Mouse (Mus musculus) stomach, embryonic 16.5 days (tissue): ENCODE data around the gene Specc1. TPM values are rescaled to one million over a fixed set of nuclear protein-coding genes. Genes with fewer than 3 reads are reported as not detected.

Experiments used
- ATAC-seq: fragments of 200-750 bp; cut with Nextera tagmentation; 2 replicates; pipeline ENCODE4 v1.8.0; 2017; ENCODE audit warnings: moderate number of reproducible peaks, moderate TSS enrichment; ENCODE audit not compliant: insufficient read depth, low FRiP score
- H3K27ac ChIP-seq: fragments of 300-500 bp; sonication (generic); 2 replicates; pipeline ENCODE4 v1.5.1; 2014; ENCODE audit warnings: low read length
- H3K27me3 ChIP-seq: fragments of 300-500 bp; sonication (generic); 2 replicates; pipeline ENCODE4 v1.6.1; 2014; ENCODE audit warnings: low read length, control low read depth, mixed read lengths; ENCODE audit not compliant: control insufficient read depth, insufficient read depth
- H3K36me3 ChIP-seq: fragments of 300-500 bp; sonication (generic); 2 replicates; pipeline ENCODE4 v1.6.1; 2014; ENCODE audit warnings: low read length; ENCODE audit not compliant: control insufficient read depth, insufficient read depth
- H3K4me1 ChIP-seq: fragments of 300-500 bp; sonication (generic); 2 replicates; pipeline ENCODE4 v1.6.1; 2014; ENCODE audit warnings: low read length, control low read depth, mixed read lengths; ENCODE audit not compliant: control insufficient read depth, insufficient read depth
- H3K4me2 ChIP-seq: fragments of 300-500 bp; sonication (generic); 2 replicates; pipeline ENCODE4 v1.6.1; 2014; ENCODE audit warnings: low read depth, low read length, mixed read lengths
- H3K4me3 ChIP-seq: fragments of 300-500 bp; sonication (generic); replicated peaks from 2 replicates; pipeline ENCODE4 v1.5.1; 2014; ENCODE audit warnings: mild to moderate bottlenecking, low read length
- H3K9ac ChIP-seq: fragments of 300-500 bp; sonication (generic); 2 replicates; pipeline ENCODE4 v1.6.1; 2014; ENCODE audit warnings: low read length
- H3K9me3 ChIP-seq: fragments of 300-500 bp; sonication (generic); replicated peaks from 2 replicates; pipeline ENCODE4 v1.6.1; 2016; ENCODE audit warnings: low read length, control low read depth; ENCODE audit not compliant: control insufficient read depth
- WGBS: fragments of 180-500 bp; shearing (Covaris S2); extraction: QIAGEN DNeasy Blood & Tissue Kit; methylation state at CpG from one replicate; pipeline ENCODE4 v1.1.7; 2014; 5-methylcytosine and 5-hydroxymethylcytosine counted together
- polyA plus RNA-seq: library from polyadenylated mRNA; unstranded; fragments of >200 nt; fragmentation: Nextera tagmentation; extraction: Ambion mirVana; gene quantifications from 2 replicates; pipeline ENCODE4 v1.2.1, GENCODE M21; 2015

Specc1 gene
- polyA plus RNA-seq, 1 experiment from 2014 or later = 7.7 TPM

- WGBS = 32% methylated on average over 9 of the region's 9 CpGs
- no peaks in the 10 kb centered on the region for H3K4me1 ChIP-seq
- no peaks in the 10 kb centered on the region for H3K36me3 ChIP-seq
- ATAC-seq = no peak
- H3K27me3 ChIP-seq = no peaks in the 10 kb centered on the region
- H3K27ac ChIP-seq = no peak overlapping the region
- H3K4me2 ChIP-seq = no peak overlapping the region
- H3K9ac ChIP-seq = no peak overlapping the region
- no peak overlapping the region for H3K4me3 ChIP-seq
- H3K9me3 ChIP-seq = no peaks in the 10 kb centered on the region
These were observed 91.5 kb downstream of the Specc1 start for GRCm38 (mm10) chr11:62047817-62048640.

DNA sequence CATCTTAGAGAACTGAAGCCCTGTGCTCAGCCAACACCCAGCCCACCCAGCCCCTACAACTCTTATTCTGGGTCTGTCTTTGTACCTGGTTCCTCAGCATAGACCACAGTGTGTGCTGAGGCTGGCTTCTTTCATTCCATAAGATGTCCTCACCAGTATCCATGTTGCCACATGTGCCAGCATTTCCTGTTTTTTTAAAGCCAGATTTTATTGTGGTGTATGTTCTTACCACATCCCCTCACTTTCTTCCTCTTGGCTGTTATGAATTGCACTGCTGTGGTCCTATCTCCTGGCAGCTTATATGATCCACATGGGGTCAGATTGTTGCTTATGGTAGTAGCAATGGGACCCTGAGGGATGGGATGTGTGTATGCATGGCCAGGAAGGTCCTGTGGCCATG, 92.6 kb downstream of the Specc1 start:
- Histone ChIP-seq H3K27me3 (no peaks in the 10 kb centered on the region), H3K27ac (no peak overlapping the region), H3K4me3 (no peak overlapping the region), H3K4me2 (no peak overlapping the region), H3K9me3 (no peaks in the 10 kb centered on the region), H3K9ac (no peak overlapping the region), H3K4me1 (no peaks in the 10 kb centered on the region), H3K36me3 (no peaks in the 10 kb centered on the region)
- no peak for ATAC-seq

DNA sequence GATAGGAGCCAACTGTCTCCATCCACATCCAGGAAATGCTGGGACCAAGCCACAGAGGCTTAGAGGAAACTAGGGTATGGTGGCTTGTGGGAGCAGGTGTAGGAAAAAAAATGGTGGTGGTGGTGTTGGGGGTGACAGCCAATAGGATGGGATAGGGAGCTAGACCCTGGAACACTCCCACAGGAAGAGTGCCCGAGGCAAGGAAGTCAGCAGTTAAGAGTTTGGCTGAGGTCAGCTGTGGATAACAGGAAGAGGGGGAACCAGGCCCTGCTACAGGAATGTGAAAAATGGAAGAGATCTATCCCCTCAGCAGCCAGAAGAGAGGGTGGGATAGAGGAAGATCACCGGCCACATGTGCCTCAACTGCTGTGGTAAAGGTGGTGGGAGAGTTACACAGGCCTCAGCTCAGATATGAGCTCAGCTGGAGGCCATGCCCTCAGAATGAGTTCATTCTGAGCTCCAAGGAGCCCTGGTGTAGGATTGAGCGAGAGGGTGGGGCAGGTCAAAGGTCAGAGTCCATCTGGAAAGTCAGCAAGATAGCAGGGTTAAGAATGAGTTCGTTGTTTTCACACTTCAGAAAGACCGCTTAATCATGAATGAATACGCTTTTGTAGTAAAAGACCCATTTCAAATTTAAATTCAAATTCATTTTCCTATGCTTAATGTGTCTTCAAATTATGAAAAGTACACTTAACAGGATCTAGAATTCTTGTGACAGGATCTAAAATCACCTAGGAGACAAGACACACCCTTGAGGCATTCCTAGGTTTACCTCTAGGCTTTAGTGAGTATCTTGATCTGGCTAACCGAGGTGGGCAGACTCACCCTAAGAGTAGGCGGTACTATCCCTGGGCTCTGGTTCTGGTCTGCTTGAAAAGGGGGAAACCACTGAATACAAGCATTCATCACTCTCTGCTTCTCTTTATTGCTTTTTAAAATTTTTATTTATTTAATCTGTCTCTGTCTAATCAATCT, 94.1 kb downstream of the Specc1 start:
- H3K4me3 ChIP-seq = no peak overlapping the region
- WGBS = 57% methylated on average over 8 of the region's 8 CpGs
- no peaks in the 10 kb centered on the region for H3K4me1 ChIP-seq
- H3K36me3 ChIP-seq = no peaks in the 10 kb centered on the region
- no peak overlapping the region for H3K27ac ChIP-seq
- no peak overlapping the region for H3K4me2 ChIP-seq
- ATAC-seq = peak; percentile 50
- no peaks in the 10 kb centered on the region for H3K9me3 ChIP-seq
- no peaks in the 10 kb centered on the region for H3K27me3 ChIP-seq
- no peak overlapping the region for H3K9ac ChIP-seq

DNA sequence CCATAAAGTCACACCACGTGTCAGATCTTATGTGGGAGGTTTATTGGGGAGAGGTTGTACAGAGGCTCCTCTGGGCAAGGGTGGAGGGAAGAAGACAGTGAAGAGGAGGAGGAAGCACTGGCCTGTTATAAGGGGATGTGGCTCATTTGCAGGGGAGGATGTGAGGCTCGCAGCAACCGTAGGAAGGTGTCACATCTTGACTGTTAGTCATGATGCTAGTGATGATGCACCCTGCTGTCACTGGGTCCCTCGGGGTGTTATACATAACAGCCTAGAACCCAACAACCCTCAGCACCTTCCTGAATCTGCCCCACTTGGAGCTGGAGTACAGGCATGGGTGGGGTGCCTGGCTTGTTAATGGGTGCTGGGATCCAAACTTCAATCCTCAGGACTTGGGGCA, 94.9 kb downstream of the Specc1 start:
- Histone ChIP-seq H3K9me3 (no peaks in the 10 kb centered on the region), H3K4me2 (no peak overlapping the region), H3K27ac (no peak overlapping the region), H3K4me1 (no peaks in the 10 kb centered on the region), H3K9ac (no peak overlapping the region), H3K36me3 (no peaks in the 10 kb centered on the region), H3K27me3 (no peaks in the 10 kb centered on the region), H3K4me3 (no peak overlapping the region)
- no peak for ATAC-seq
- 77% methylated on average over 4 of the region's 4 CpGs for WGBS

GRCm38 (mm10) chr11:62053928-62054327, 97.4 kb downstream of the Specc1 start:
- WGBS = 79% methylated on average over 9 of the region's 9 CpGs
- Histone ChIP-seq H3K36me3 (no peaks in the 10 kb centered on the region), H3K27ac (no peak overlapping the region), H3K4me2 (no peak overlapping the region), H3K4me1 (no peaks in the 10 kb centered on the region), H3K27me3 (no peaks in the 10 kb centered on the region), H3K4me3 (no peak overlapping the region), H3K9me3 (no peaks in the 10 kb centered on the region), H3K9ac (no peak overlapping the region)
- ATAC-seq = no peak

DNA sequence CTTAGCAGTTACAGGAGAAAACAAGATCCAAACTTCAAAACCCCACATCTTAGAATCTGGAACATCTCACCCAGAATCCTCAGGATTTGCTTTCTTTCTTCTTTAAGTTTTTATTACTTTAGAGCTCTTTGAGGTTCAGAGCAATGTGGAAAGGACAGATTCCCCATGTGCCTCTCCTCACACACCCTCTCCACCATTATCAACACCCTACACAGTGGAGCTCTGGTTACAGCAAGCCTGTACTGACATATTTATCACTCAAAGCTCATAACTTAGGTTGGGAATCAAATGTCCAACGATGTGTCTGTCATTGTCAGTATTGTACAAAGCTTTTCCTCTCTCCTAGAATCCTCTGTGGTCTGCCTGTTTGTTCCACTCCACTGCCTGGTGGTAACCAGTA, 108.0 kb downstream of the Specc1 start:
- Histone ChIP-seq H3K36me3 (no peaks in the 10 kb centered on the region), H3K27ac (no peak overlapping the region), H3K9ac (no peak overlapping the region), H3K27me3 (no peaks in the 10 kb centered on the region), H3K4me3 (no peak overlapping the region), H3K4me1 (no peaks in the 10 kb centered on the region), H3K9me3 (no peaks in the 10 kb centered on the region), H3K4me2 (no peak overlapping the region)
- WGBS = 59% methylated on average over 1 of the region's 1 CpGs
- no peak for ATAC-seq

DNA sequence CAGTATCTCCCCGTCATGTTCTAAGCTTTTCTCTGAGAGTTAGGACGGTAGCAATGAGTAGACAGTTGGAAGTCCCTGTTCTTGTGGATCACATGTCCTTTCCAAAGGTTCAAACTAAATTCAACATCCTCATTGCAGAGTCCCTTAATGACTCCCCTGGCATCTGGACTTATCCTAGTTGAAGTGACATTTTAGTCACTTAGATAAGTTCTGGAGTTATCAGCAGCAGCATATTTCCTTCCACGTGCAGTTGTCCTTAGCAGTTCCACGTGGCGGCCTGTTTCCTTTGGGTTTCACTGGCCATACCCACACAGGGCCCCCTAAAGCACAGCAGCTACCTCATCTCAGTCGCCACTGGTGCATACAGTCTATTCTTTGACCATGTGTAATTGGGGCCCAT, 109.1 kb downstream of the Specc1 start:
- Histone ChIP-seq H3K4me2 (no peak overlapping the region), H3K9ac (no peak overlapping the region), H3K4me1 (no peaks in the 10 kb centered on the region), H3K27me3 (no peaks in the 10 kb centered on the region), H3K4me3 (no peak overlapping the region), H3K9me3 (no peaks in the 10 kb centered on the region), H3K36me3 (no peaks in the 10 kb centered on the region), H3K27ac (no peak overlapping the region)
- WGBS = 60% methylated on average over 6 of the region's 6 CpGs
- no peak for ATAC-seq

DNA sequence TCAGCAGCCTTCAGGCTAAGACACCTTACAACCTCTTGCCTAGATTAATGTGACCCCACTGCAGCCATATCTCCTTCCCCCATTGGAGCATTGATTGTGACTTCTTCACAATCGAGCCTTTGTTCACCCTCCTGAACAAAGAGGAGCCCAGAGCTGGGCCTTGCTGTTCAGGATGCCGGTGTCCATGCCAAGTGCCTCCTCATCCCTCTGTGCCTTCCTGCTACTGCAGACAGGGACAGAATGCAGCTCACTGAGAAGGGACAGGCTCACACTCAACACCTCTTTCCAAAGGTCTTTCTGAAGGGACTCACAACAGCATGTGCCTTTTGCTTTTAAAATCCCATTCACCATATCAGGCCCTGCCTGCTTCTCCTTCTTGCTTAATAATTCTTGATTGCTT, 113.0 kb downstream of the Specc1 start:
- Histone ChIP-seq H3K4me3 (no peak overlapping the region), H3K9ac (no peak overlapping the region), H3K9me3 (no peaks in the 10 kb centered on the region), H3K4me1 (no peaks in the 10 kb centered on the region), H3K36me3 (no peaks in the 10 kb centered on the region), H3K27me3 (no peaks in the 10 kb centered on the region), H3K4me2 (no peak overlapping the region), H3K27ac (no peak overlapping the region)
- WGBS = 66% methylated on average over 2 of the region's 2 CpGs
- no peak for ATAC-seq

GRCm38 (mm10) chr11:62070206-62070605, 113.6 kb downstream of the Specc1 start:
- WGBS = 81% methylated on average over 7 of the region's 7 CpGs
- Histone ChIP-seq H3K9me3 (no peaks in the 10 kb centered on the region), H3K27ac (no peak overlapping the region)

More at GRCm38 (mm10) chr11:62070206-62070605, 113.6 kb downstream of the Specc1 start:
- no peak overlapping the region for H3K4me2 ChIP-seq
- no peaks in the 10 kb centered on the region for H3K27me3 ChIP-seq
- no peak overlapping the region for H3K9ac ChIP-seq
- no peak for ATAC-seq
- H3K4me3 ChIP-seq = no peak overlapping the region
- no peaks in the 10 kb centered on the region for H3K4me1 ChIP-seq
- no peaks in the 10 kb centered on the region for H3K36me3 ChIP-seq
